Mouse (Mus musculus) adrenal gland, adult 18-20 months (tissue): Measurements from ENCODE around the gene Vopp1. TPM values are rescaled to one million over a fixed set of nuclear protein-coding genes. Genes with fewer than 3 reads are reported as not detected.
A peak's percentile ranks its signal among the peaks of the same experiment; 100 is the strongest.

Experiments used
- DNase-seq, 2 experiments: peaks; one replicate each; pipeline ENCODE4 v3.0.0; 2021 to 2022; ENCODE audit warnings: low spot score in 2 of 2
- total RNA-seq, 2 experiments: library from RNA; stranded (reverse); gene quantifications; 1 replicate in 1 of 2; 2 replicates in 1 of 2; pipeline ENCODE4 v1.2.3; 2021

Vopp1 gene
- total RNA-seq, 2 experiments from 2014 or later = 16.0 to 16.3 TPM

DNA sequence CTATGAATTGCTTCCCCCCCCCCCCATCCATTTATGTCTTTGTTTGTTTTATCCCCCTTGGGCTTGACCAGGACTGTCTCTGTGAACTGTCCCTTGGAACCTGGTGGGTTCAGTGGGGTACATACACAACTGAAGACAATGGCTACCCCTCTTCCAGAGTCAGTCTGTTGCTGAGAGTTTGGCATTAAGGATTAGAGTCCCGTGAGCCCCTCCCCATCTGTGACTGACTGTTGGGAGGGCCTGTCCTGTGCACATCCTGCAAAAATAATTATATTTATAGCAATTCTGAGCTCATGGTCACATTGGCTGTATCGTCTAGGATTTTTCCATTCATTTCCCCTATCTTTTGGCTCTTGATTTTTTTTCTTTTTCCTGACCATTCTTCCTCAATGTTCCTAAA, 121.3 kb downstream of the Vopp1 start:
- no peak for DNase-seq

DNA sequence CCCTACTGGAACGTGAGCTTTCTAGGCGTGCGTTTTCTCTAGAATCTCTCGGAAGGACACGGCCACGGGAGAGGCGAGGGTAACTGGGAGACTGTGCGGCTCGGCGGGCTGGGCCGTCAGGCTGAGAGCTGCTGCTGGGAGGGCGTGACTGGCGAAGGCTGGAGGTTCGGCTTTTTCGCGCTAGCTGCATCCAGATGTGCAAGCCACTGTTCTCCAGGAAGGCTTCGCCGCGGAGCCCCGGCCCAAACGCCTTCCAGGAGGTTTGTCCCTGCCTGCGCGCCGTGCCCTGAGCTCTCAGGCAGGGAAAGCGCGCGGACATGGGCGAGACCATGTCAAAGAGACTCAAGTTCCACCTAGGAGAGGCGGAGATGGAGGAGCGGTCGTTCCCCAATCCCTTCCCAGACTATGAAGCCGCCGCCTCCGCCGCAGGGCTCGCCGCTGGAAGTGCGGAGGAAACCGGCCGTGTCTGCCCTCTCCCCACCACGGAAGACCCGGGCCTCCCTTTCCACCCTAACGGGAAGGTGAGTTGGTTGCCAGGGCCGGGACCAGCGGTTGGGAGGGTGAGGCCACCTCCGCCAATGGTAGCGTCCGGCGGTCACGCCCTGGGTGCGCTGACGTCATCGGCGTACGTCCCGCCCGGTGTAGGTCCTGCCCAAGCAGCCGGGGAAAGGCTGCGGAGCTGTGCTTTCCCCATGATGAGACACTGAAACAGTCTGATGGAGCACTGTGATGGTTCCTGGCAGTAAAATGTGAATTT, 122.0 kb downstream of the Vopp1 start:
- DNase-seq = peak; percentile 92 to 96

DNA sequence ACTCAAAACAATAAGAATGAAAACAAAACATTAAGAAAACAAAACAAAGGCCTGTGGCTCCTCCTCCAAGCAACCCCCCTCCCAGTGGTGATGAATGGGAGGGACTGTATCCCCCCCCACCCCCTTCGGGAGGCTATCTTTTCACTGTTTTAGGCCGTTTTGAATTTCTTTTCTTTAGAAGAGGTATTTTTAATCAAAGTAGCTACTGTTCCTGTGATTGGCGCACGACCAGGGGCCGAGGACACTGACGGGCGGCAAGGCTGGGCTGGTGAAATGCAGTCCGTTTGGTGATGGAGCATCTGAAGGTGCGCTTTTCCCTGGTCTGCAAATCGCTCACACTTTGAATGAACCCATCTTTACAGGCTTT, 122.6 kb downstream of the Vopp1 start, which contains the start of gene Lancl2:
Gene Lancl2 (plus strand): TSS at position 165 of the 367 bp plus-strand sequence.
- peak in 1 of 2 experiments; percentile 39 for DNase-seq

DNA sequence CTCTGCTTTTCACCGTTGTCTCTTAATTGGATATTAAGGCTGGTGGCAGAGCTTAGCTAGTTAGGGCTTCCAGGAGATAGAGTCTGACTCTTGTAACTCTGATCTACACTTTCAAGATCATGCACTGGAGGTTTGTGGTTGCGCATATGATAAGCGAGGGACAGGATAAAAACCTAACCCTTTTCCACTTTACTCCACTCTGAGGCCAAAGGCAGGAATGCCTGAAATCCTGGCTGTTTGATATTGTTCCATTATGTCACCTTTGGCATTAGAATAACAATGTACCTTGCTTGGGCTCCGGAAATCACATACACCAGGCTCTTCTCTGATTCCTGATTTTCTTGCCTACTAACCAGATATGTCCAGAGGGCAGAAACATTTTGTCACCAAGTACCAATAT, 123.3 kb downstream of the Vopp1 start:
- no peak for DNase-seq

DNA sequence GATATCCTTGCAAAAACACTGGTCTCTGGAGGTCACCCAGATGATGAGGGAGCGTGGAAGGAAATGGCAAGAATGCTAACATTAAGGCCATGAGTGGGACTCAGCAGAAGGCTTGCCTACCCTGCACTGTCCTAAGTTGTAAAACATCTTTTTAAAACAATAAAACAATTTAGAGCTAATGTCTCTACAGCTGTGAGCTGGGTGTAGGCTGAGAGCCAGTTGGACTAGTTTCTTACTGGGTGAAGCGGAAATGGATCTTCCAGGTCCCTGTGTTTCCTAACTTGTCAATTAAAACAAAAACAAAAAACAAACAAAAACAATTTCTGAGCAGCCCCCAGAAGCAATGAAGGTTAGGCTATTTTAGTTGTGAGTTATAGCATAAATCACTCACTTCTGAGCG, 131.8 kb downstream of the Vopp1 start:
- DNase-seq = no peak

DNA sequence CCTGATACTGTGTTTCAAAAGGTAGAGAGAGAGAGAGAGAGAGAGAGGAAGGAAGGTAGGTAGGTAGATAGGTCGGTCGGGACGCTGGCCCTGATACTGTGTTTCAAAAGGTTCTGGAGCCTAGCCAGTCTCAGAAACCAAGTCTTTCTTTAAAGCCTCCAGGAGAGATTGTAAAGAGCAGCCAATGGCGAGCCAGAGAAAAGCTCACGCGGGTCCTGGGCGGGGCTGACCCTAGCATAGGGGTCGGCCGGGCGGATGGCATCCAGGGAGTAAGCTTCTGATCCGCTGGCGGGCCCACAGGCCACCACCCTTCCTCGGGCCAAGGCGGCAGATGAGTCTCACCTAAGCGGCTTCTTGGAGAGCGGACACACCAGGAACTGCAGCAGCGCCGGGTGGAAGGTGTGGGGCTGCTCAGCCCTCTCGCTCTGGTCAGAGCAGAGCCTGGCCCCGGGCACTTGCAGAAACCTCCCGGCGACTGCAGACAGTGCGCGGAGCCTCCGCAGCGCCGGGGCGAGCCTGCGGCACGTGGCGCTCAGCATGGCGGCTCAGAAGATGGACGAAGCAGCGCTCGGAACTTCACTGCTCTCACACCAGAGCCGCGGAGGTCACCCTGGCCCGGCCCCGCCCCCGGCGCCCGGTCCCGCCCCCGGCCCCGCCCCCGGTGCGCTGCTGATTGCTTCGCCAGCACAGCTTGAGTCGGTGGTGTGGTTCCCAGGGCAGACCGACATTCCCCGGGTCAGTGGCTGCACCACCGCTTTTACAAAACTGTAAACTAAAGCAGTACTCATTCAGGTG, 133.3 kb downstream of the Vopp1 start, which contains the start of gene Pyurf:
Gene Pyurf (minus strand): TSS at position 612 of the 795 bp plus-strand sequence.
- DNase-seq = peak; percentile 74 to 79

DNA sequence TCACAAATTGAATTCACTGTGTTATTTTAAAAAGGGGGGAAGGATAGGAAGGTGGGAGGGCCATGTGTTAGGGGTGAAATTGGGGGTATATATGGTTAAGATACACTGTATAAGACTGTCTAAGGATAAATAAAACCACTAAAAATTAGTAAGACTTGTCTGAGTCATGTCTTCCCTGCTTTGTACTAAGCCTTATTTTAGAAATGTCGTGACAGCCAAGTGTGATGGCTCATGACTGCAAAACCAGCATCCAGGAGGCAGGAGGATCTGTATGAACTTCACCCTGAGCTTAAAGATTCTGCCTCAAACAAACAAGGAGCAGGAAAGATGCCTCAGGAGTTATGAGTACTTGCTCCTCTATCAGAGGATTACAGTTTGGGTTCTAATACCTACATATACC, 140.8 kb downstream of the Vopp1 start:
- no peak for DNase-seq

Other genes starting within 250 kb of the Vopp1 start
- gene Herc6, start 244.2 kb downstream of the Vopp1 start, total RNA-seq = 10 to 100 TPM; 18.8 to 24.1 TPM
- 10 to 100 TPM; 16.4 to 22.1 TPM for gene Pyurf, start 133.1 kb downstream of the Vopp1 start, total RNA-seq
- gene Lancl2, start 122.6 kb downstream of the Vopp1 start, total RNA-seq = 10 to 100 TPM; 15.2 to 16.9 TPM
- not detected for gene Vmn1r21, start 25.2 kb upstream of the Vopp1 start, total RNA-seq
- gene Vmn1r22, start 82.9 kb upstream of the Vopp1 start, total RNA-seq = not detected
- gene Vmn1r23, start 101.7 kb upstream of the Vopp1 start, total RNA-seq = not detected
- not detected for gene Vmn1r24, start 136.3 kb upstream of the Vopp1 start, total RNA-seq
- not detected for gene Vmn1r25, start 155.7 kb upstream of the Vopp1 start, total RNA-seq
- gene Vmn1r26, start 190.0 kb upstream of the Vopp1 start, total RNA-seq = not detected